Mouse (Mus musculus): Measurements from ENCODE around the gene Ap3b1. TPM values are rescaled to one million over a fixed set of nuclear protein-coding genes. Genes with fewer than 3 reads are reported as not detected.

Gene Ap3b1
- polyA plus RNA-seq, 1 experiment from 2014 or later, result 27.7 TPM

DNA sequence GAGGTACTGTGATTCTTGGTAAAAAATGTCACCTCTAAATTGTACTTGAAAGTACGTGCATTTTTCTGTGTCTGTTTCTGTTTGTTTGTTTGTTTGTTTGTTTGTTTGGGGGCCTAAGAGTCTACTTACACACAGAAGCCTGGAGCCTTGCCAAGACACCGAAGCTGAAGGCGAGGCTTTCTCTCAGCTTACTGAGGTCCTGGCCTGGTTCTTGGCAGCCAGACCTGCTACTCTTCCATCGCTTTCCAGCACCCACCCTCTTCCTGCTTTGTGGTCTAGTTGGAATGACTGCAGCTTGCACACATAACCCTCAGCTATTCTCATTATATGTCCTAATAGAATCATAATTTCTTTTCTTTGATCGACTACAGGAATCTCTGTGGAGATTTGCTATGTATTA lies 80.6 kb downstream of the Ap3b1 start:
- Histone ChIP-seq H3K27ac (no peak overlapping the region), H3K4me2 (no peak overlapping the region), H3K4me3 (no peak overlapping the region), H3K27me3 (replicated peaks) (no peaks in the 10 kb centered on the region), H3K36me3 (replicated peaks) (no peaks in the 10 kb centered on the region), H3K9ac (no peak overlapping the region), H3K4me1 (no peaks in the 10 kb centered on the region), H3K9me3 (no peaks in the 10 kb centered on the region)
- ATAC-seq (replicated peaks), result no peak
- WGBS, result 78% methylated on average over 5 of the region's 5 CpGs

DNA sequence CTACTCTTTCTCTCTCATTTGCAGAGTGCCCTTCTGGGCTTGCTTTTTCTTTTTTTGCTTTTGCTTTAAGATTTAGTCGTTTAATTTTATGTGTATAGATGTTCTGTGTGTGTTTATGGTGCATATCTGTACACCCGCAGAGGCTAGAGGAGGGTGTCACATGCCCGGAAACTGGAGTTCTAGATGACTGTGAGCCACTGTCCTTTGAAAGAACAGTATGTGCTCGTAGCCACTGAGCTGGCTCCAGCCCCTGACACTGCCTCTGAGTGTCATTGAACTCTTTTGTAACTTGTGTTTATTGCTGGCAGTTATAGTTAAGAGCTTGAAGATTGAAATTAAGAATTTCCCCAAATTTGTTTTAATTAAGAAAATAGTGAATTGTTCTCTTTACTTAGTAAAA lies 82.4 kb downstream of the Ap3b1 start:
- ATAC-seq (replicated peaks), result no peak
- 90% methylated on average over 4 of the region's 4 CpGs for WGBS

DNA sequence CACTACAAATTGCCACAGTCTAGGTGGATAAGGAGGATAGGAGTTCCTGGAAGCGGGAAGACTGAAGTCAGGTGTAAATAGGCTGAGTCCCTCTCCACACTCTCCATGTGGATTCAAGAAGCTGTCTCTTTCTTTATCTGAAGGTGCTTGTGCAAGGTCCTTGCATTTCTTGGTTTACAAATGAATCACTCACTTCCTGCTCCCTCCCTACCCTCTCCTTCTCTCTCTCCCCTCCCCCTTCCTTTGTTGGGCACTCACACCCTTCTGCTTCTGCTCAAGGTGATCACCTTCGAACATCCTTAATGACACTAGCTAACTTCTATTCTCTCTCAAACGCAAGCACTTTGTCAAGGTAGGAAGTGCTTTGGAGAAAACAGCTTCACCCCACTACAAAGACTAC lies 84.7 kb downstream of the Ap3b1 start:
- Histone ChIP-seq H3K4me3 (no peak overlapping the region), H3K9me3 (no peaks in the 10 kb centered on the region), H3K27ac (no peak overlapping the region), H3K4me1 (no peaks in the 10 kb centered on the region), H3K9ac (no peak overlapping the region), H3K27me3 (replicated peaks) (no peaks in the 10 kb centered on the region), H3K4me2 (no peak overlapping the region), H3K36me3 (replicated peaks) (peaks cover 3% of the 10 kb centered on the region; the same call in 1 of the 2 replicates)
- no peak for ATAC-seq (replicated peaks)
- whole genome bisulfite sequencing, result 90% methylated on average over 3 of the region's 3 CpGs

More for the DNA sequence above, 82.4 kb downstream of the Ap3b1 start:
- H3K9me3 ChIP-seq, result no peaks in the 10 kb centered on the region
- H3K36me3 ChIP-seq (replicated peaks), result no peaks in the 10 kb centered on the region
- no peaks in the 10 kb centered on the region for H3K27me3 ChIP-seq (replicated peaks)
- no peak overlapping the region for H3K4me2 ChIP-seq
- no peaks in the 10 kb centered on the region for H3K4me1 ChIP-seq
- no peak overlapping the region for H3K27ac ChIP-seq
- H3K4me3 ChIP-seq, result no peak overlapping the region
- H3K9ac ChIP-seq, result no peak overlapping the region

DNA sequence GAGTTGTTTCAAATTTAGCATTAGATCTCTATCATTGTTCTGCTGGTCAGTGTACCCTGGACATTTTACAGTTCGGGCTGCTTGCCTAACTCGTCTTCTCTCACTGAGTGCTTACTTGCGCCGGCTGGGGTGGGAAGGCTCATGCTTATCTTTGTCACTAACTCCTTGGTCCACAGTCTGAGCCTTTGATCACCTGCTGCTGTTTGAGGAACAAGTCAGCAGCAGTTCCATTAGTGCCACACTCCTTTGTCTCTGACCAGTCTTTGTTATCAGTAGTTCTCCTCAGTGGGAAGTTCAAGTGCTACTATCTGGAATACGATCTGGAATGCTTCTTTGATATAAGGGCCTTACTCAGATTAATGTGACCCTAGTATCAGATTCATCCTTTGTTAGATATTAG lies 86.3 kb downstream of the Ap3b1 start:
- Histone ChIP-seq H3K9ac (no peak overlapping the region), H3K27ac (no peak overlapping the region), H3K4me2 (no peak overlapping the region), H3K27me3 (replicated peaks) (no peaks in the 10 kb centered on the region), H3K36me3 (replicated peaks) (peaks cover 3% of the 10 kb centered on the region; the same call in 1 of the 2 replicates), H3K9me3 (no peaks in the 10 kb centered on the region), H3K4me1 (no peaks in the 10 kb centered on the region), H3K4me3 (no peak overlapping the region)
- 75% methylated on average over 5 of the region's 5 CpGs for WGBS
- no peak for ATAC-seq (replicated peaks)

DNA sequence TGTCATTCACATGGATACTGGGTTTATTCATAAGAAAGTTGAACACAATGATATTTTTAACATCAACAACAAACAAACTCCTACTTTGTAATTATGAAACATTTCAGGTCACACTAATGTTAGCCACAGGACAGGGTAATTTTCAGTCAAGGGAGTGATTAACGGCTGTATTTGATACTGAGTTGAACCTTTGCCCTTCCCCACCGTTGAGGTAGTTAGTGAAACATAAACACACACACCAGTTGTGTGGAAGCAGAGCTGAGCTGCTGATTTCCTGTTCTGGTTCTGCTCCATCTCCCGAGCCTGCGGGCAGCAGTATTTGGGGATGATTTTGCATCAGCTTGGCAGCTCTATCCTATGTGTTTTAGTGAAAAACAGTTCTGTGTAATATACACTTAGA lies 88.2 kb downstream of the Ap3b1 start:
- H3K27ac ChIP-seq, result no peak overlapping the region
- H3K9me3 ChIP-seq, result no peaks in the 10 kb centered on the region
- H3K4me3 ChIP-seq, result no peak overlapping the region
- no peak overlapping the region for H3K9ac ChIP-seq
- H3K27me3 ChIP-seq (replicated peaks), result no peaks in the 10 kb centered on the region
- 88% methylated on average over 4 of the region's 4 CpGs for WGBS
- H3K4me2 ChIP-seq, result no peak overlapping the region
- peaks cover 3% of the 10 kb centered on the region; the same call in 1 of the 2 replicates for H3K36me3 ChIP-seq (replicated peaks)
- no peaks in the 10 kb centered on the region for H3K4me1 ChIP-seq
- ATAC-seq (replicated peaks), result no peak

DNA sequence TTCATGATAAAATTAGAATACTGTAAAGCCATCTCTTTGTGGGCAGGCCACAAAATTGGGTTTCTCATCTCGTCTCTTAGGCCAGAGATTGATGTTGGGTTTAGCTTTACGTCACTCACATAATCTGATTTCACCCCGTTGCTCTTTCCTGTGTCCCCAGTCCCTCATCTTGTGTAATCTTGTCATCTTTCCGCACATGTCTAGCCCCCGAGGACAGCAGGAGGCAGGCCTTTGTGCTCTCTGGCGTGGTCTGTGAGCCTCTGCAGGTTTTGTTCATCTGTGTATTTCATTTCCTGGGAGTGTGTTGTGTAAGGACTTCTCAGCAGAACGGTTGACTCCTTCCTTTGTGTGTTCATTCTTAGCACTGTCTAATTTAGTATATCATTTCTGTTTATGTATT lies 90.8 kb downstream of the Ap3b1 start:
- H3K4me1 ChIP-seq, result no peaks in the 10 kb centered on the region
- no peaks in the 10 kb centered on the region for H3K9me3 ChIP-seq
- no peaks in the 10 kb centered on the region for H3K27me3 ChIP-seq (replicated peaks)
- no peak overlapping the region for H3K9ac ChIP-seq
- ATAC-seq (replicated peaks), result no peak
- peaks cover 3% of the 10 kb centered on the region; the same call in 1 of the 2 replicates for H3K36me3 ChIP-seq (replicated peaks)
- H3K4me3 ChIP-seq, result no peak overlapping the region
- H3K27ac ChIP-seq, result no peak overlapping the region
- H3K4me2 ChIP-seq, result no peak overlapping the region
- 49% methylated on average over 7 of the region's 7 CpGs for WGBS

DNA sequence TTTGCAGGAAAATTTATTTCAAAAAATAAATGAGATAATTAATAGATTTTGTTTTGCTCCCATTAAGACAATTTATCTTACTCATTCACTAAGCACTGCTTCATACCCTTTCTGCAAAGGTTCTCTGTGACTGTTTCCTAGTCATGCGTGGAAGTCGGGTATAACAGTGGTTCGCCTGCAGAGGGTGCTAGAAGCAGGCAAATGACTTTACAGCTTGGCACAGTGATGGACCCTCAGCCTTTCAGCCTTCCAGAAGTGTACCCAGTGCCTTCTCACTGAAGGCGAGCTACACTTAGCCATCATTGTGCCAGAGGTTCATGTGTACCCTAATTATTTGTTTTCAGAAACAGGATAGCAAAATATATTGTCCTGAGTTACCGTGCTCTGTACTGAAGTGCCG lies 92.5 kb downstream of the Ap3b1 start:
- 0 out of 2 replicates have a peak, but pooled peaks have one; percentile 62 for ATAC-seq (replicated peaks)
- H3K36me3 ChIP-seq (replicated peaks), result peaks cover 3% of the 10 kb centered on the region; the same call in 1 of the 2 replicates
- WGBS, result 54% methylated on average over 6 of the region's 6 CpGs
- H3K9me3 ChIP-seq, result no peaks in the 10 kb centered on the region
- H3K4me1 ChIP-seq, result no peaks in the 10 kb centered on the region
- H3K4me2 ChIP-seq, result no peak overlapping the region
- no peak overlapping the region for H3K9ac ChIP-seq
- no peak overlapping the region for H3K4me3 ChIP-seq
- no peaks in the 10 kb centered on the region for H3K27me3 ChIP-seq (replicated peaks)
- no peak overlapping the region for H3K27ac ChIP-seq

DNA sequence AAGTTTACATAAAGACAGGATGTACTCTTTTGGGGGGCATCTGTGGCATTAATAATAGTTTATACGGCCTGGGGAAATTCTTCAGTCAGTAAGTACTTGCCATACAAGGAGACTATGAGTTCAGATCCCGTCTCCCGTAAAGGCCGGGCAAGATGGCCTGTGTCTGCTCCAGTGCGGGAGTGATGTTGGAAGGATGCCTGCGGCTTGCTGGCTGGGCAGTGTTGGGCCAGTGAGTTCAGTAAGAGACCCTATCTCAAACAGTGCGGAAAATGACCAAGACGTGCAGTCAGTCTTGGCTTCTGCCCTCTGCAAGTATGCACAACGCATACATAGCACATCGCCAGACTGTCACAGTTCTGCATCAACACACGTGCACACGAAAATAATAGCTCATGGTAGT lies 95.4 kb downstream of the Ap3b1 start:
- ATAC-seq (replicated peaks), result no peak
- no peak overlapping the region for H3K9ac ChIP-seq
- no peak overlapping the region for H3K4me2 ChIP-seq
- H3K27me3 ChIP-seq (replicated peaks), result no peaks in the 10 kb centered on the region
- WGBS, result 88% methylated on average over 12 of the region's 12 CpGs
- no peaks in the 10 kb centered on the region for H3K4me1 ChIP-seq
- no peak overlapping the region for H3K27ac ChIP-seq
- no peaks in the 10 kb centered on the region for H3K36me3 ChIP-seq (replicated peaks)
- no peak overlapping the region for H3K4me3 ChIP-seq
- H3K9me3 ChIP-seq, result no peaks in the 10 kb centered on the region

DNA sequence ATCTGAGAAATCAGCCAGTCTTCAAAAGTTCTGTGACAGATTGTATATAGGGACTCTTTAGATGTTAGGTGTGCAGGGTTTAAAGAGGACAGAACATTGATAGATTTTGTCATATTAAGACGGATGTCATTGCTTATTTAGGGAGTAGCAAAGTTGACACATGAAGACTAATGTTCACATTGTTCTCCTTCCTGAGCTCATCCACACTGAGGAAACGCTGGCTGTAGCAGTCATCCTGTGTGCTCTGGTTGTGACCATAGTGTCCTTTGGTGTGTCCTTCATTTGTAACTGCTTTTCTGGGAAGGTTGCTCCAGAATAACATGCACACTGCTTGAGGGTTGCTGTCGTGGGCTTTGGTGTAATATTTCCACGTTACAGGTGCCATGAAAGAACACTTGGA lies 100.4 kb downstream of the Ap3b1 start:
- no peak overlapping the region for H3K4me2 ChIP-seq
- no peak for ATAC-seq (replicated peaks)
- H3K4me1 ChIP-seq, result no peaks in the 10 kb centered on the region
- H3K27ac ChIP-seq, result no peak overlapping the region
- H3K36me3 ChIP-seq (replicated peaks), result no peaks in the 10 kb centered on the region
- H3K9me3 ChIP-seq, result no peaks in the 10 kb centered on the region
- no peak overlapping the region for H3K9ac ChIP-seq
- no peak overlapping the region for H3K4me3 ChIP-seq
- WGBS, result 90% methylated on average over 4 of the region's 4 CpGs
- H3K27me3 ChIP-seq (replicated peaks), result no peaks in the 10 kb centered on the region

DNA sequence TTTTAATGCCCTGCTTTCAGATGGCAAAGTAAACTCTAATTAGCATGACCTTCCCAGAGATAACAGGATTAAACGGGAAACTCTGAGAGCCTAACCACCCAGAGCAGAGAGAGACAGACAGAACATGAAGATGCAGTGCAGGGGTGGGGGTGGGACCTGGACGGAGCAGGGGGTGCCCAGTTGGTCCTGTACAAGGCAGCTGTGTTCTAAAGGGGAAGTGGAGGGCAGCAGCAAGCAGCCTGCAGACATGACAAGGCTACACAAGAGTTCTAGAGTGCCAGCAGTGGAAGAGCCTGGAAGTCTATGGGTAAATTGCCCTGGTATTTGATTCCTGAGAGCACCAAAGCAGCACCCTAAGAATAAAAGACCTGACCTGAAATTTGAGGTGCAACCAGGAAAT lies 105.5 kb downstream of the Ap3b1 start:
- H3K36me3 ChIP-seq (replicated peaks), result no peaks in the 10 kb centered on the region
- H3K4me1 ChIP-seq, result no peaks in the 10 kb centered on the region
- 28% methylated on average over 2 of the region's 2 CpGs for WGBS
- no peak for ATAC-seq (replicated peaks)
- no peaks in the 10 kb centered on the region for H3K27me3 ChIP-seq (replicated peaks)
- no peak overlapping the region for H3K4me2 ChIP-seq
- H3K9me3 ChIP-seq, result no peaks in the 10 kb centered on the region
- H3K9ac ChIP-seq, result no peak overlapping the region
- H3K27ac ChIP-seq, result no peak overlapping the region
- H3K4me3 ChIP-seq, result no peak overlapping the region

DNA sequence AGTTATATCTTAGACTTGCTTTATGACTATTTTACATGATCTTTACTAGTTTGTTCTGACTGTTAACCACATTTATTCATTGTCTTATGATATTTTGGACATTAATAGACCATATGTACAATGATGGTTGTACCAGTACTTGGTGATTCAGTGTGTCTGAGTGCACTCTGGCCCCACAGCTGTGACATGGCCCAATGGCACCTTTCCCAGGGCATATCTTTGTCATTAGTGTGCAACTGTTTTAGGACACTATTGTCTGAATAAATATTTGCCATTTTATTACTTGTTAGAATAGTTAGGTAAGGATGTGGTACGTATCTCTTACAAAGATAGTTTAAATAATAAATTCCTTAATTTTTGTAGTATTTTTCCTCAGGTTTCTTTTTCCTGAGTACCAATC lies 109.8 kb downstream of the Ap3b1 start:
- H3K9me3 ChIP-seq, result no peaks in the 10 kb centered on the region
- ATAC-seq (replicated peaks), result no peak
- H3K9ac ChIP-seq, result no peak overlapping the region
- H3K36me3 ChIP-seq (replicated peaks), result no peaks in the 10 kb centered on the region
- H3K4me2 ChIP-seq, result no peak overlapping the region
- no peaks in the 10 kb centered on the region for H3K4me1 ChIP-seq
- H3K27me3 ChIP-seq (replicated peaks), result no peaks in the 10 kb centered on the region
- H3K4me3 ChIP-seq, result no peak overlapping the region
- H3K27ac ChIP-seq, result no peak overlapping the region
- WGBS, result 96% methylated on average over 1 of the region's 1 CpGs

DNA sequence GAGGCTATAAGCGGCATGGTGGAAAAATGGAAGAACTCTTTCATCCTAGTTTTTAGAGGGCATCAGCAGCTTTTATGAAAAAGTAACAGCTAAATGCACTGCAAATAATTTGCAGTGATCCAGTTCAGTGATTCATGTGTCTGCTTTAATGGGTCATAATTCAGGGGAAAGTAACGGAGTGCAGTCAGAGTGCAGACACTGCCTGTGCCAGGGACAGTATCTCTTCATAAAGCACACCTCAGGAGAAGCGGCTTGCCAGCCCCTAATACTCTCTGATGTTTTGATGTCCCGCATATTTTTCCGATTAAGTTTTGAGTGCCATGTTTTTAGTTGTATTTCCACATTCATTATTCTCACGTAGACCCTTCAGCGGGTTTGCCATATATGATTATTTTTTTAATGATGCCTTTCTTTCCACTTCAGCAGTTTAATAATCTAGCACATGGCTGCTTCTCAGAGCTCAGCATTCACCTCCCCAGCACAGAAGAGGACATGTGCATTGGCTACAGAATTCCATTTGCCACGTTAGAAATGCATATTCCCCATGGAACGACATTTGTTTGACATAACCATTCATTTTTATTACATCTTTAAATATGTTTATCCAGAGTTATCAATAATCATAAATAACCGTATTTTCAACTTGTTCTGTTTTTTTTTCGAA lies 112.4 kb downstream of the Ap3b1 start:
- Histone ChIP-seq H3K36me3 (replicated peaks) (no peaks in the 10 kb centered on the region), H3K9me3 (no peaks in the 10 kb centered on the region), H3K4me3 (no peak overlapping the region), H3K4me2 (no peak overlapping the region), H3K27me3 (replicated peaks) (no peaks in the 10 kb centered on the region), H3K27ac (no peak overlapping the region), H3K9ac (no peak overlapping the region), H3K4me1 (no peaks in the 10 kb centered on the region)
- 83% methylated on average over 11 of the region's 11 CpGs for WGBS
- ATAC-seq (replicated peaks), result no peak

DNA sequence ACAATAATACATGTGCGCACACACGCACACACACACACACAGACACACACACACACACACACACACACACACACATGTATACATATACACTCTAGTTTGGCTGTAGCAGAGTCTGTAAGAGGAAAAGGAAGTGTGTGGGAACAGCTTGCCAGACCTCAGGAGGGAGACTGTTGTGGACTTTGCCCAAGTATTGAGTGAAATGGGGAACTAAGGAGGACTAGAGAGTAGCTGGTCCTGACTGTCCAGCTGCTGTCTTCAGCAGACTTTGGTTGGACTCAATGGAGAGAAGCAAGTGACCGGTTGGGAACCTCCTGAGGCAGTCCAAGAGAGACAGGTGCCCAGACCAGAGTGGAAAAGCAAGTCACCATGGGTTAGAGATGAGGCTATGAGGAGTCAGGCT lies 117.4 kb downstream of the Ap3b1 start:
- 97% methylated on average over 3 of the region's 3 CpGs for WGBS
- Histone ChIP-seq H3K4me3 (no peak overlapping the region), H3K4me1 (no peaks in the 10 kb centered on the region), H3K27ac (no peak overlapping the region), H3K9ac (no peak overlapping the region), H3K27me3 (replicated peaks) (no peaks in the 10 kb centered on the region), H3K36me3 (replicated peaks) (peaks cover 9% of the 10 kb centered on the region; the same call in 1 of the 2 replicates), H3K4me2 (no peak overlapping the region), H3K9me3 (no peaks in the 10 kb centered on the region)
- no peak for ATAC-seq (replicated peaks)

Measured in midbrain, embryonic 15.5 days (tissue).